Mouse (Mus musculus) lung, embryonic 16.5 days (tissue): Measurements from ENCODE around the gene Fam83b. TPM values are rescaled to one million over a fixed set of nuclear protein-coding genes. Genes with fewer than 3 reads are reported as not detected.
A peak's percentile ranks its signal among the peaks of the same experiment; 100 is the strongest.

Experiments
- ATAC-seq: fragments of 200-750 bp; cut with Nextera tagmentation; 2 replicates; pipeline ENCODE4 v1.8.0; 2017; ENCODE audit warnings: low read depth, mild to moderate bottlenecking, moderate library complexity
- H3K27ac ChIP-seq: fragments of 300-500 bp; sonication (generic); 2 replicates; pipeline ENCODE4 v1.5.1; 2014; ENCODE audit warnings: mild to moderate bottlenecking, control low read depth, low read length
- H3K27me3 ChIP-seq: fragments of 300-500 bp; sonication (generic); 2 replicates; pipeline ENCODE4 v1.6.1; 2014; ENCODE audit warnings: low read depth, low read length, mixed read lengths; ENCODE audit not compliant: control insufficient read depth, insufficient read depth
- H3K36me3 ChIP-seq: fragments of 300-500 bp; sonication (generic); 2 replicates; pipeline ENCODE4 v1.6.1; 2014; ENCODE audit warnings: low read length; ENCODE audit not compliant: control insufficient read depth, insufficient read depth
- H3K4me1 ChIP-seq: fragments of 300-500 bp; sonication (generic); replicated peaks from 2 replicates; pipeline ENCODE4 v1.6.1; 2014; ENCODE audit warnings: low read length, mixed read lengths; ENCODE audit not compliant: control insufficient read depth, insufficient read depth
- H3K4me2 ChIP-seq: fragments of 300-500 bp; sonication (generic); 2 replicates; pipeline ENCODE4 v1.6.1; 2014; ENCODE audit warnings: low read depth, low read length, control low read depth
- H3K4me3 ChIP-seq: fragments of 300-500 bp; sonication (generic); 2 replicates; pipeline ENCODE4 v1.5.1; 2014; ENCODE audit warnings: mild to moderate bottlenecking, low read length, control low read depth
- H3K9ac ChIP-seq: fragments of 300-500 bp; sonication (generic); 2 replicates; pipeline ENCODE4 v1.6.1; 2014; ENCODE audit warnings: low read length, control low read depth
- H3K9me3 ChIP-seq: fragments of 300-500 bp; sonication (generic); 2 replicates; pipeline ENCODE4 v1.6.1; 2016; ENCODE audit warnings: low read length; ENCODE audit not compliant: control insufficient read depth
- WGBS: fragments of 180-500 bp; shearing (Covaris S2); extraction: QIAGEN DNeasy Blood & Tissue Kit; methylation state at CpG from one replicate; pipeline ENCODE4 v1.1.7; 2014; 5-methylcytosine and 5-hydroxymethylcytosine counted together
- polyA plus RNA-seq: library from polyadenylated mRNA; unstranded; fragments of >200 nt; fragmentation: Nextera tagmentation; extraction: Ambion mirVana; gene quantifications from 2 replicates; pipeline ENCODE4 v1.2.1, GENCODE M21; 2015

Gene Fam83b
- polyA plus RNA-seq, 1 experiment from 2014 or later = 4.6 TPM

GRCm38 (mm10) chr9:76539271-76539670 is 27.6 kb downstream of the Fam83b start:
- no peaks in the 10 kb centered on the region for H3K36me3 ChIP-seq
- H3K27ac ChIP-seq = no peak overlapping the region
- H3K4me2 ChIP-seq = no peak overlapping the region
- no peak for ATAC-seq
- 62% methylated on average over 7 of the region's 7 CpGs for WGBS
- no peak overlapping the region for H3K4me3 ChIP-seq
- no peaks in the 10 kb centered on the region for H3K9me3 ChIP-seq
- H3K4me1 ChIP-seq = no peaks in the 10 kb centered on the region
- H3K27me3 ChIP-seq = no peaks in the 10 kb centered on the region
- H3K9ac ChIP-seq = no peak overlapping the region

- Histone ChIP-seq H3K27ac (no peak overlapping the region), H3K36me3 (no peaks in the 10 kb centered on the region), H3K4me1 (no peaks in the 10 kb centered on the region), H3K4me3 (no peak overlapping the region), H3K9me3 (no peaks in the 10 kb centered on the region), H3K4me2 (no peak overlapping the region), H3K9ac (no peak overlapping the region), H3K27me3 (no peaks in the 10 kb centered on the region)
- WGBS = 70% methylated on average over 9 of the region's 9 CpGs
- ATAC-seq = no peak
These were observed 30.9 kb downstream of the Fam83b start for GRCm38 (mm10) chr9:76536032-76536431.

- Histone ChIP-seq H3K27ac (no peak overlapping the region), H3K4me2 (no peak overlapping the region), H3K9ac (no peak overlapping the region), H3K4me3 (no peak overlapping the region), H3K4me1 (peaks cover 3% of the 10 kb centered on the region; the same call in 1 of the 2 replicates), H3K9me3 (no peaks in the 10 kb centered on the region), H3K36me3 (no peaks in the 10 kb centered on the region), H3K27me3 (no peaks in the 10 kb centered on the region)
- WGBS = 92% methylated on average over 3 of the region's 3 CpGs
- ATAC-seq = no peak
These were observed 34.5 kb downstream of the Fam83b start for GRCm38 (mm10) chr9:76532403-76532802.

- WGBS = 84% methylated on average over 4 of the region's 4 CpGs
- Histone ChIP-seq H3K27me3 (no peaks in the 10 kb centered on the region), H3K9me3 (no peaks in the 10 kb centered on the region), H3K36me3 (no peaks in the 10 kb centered on the region), H3K9ac (no peak overlapping the region), H3K4me1 (peaks cover 3% of the 10 kb centered on the region; the same call in 1 of the 2 replicates), H3K4me3 (no peak overlapping the region), H3K4me2 (no peak overlapping the region), H3K27ac (no peak overlapping the region)
- ATAC-seq = no peak
These were observed 35.5 kb downstream of the Fam83b start for GRCm38 (mm10) chr9:76531368-76531767.

GRCm38 (mm10) chr9:76525592-76525991 is 41.3 kb downstream of the Fam83b start:
- no peak for ATAC-seq
- Histone ChIP-seq H3K4me1 (peaks cover 3% of the 10 kb centered on the region), H3K27me3 (no peaks in the 10 kb centered on the region)

GRCm38 (mm10) chr9:76523075-76523474 is 43.8 kb downstream of the Fam83b start:
- Histone ChIP-seq H3K9ac (no peak overlapping the region), H3K4me1 (peaks cover 3% of the 10 kb centered on the region), H3K27me3 (no peaks in the 10 kb centered on the region), H3K36me3 (no peaks in the 10 kb centered on the region), H3K9me3 (no peaks in the 10 kb centered on the region), H3K27ac (peak overlapping the region; percentile 80), H3K4me3 (no peak overlapping the region), H3K4me2 (no peak overlapping the region)
- ATAC-seq = peak; percentile 56; the same call in 1 of the 2 replicates

More at GRCm38 (mm10) chr9:76525592-76525991, 41.3 kb downstream of the Fam83b start:
- no peak overlapping the region for H3K4me2 ChIP-seq
- H3K36me3 ChIP-seq = no peaks in the 10 kb centered on the region
- H3K4me3 ChIP-seq = no peak overlapping the region
- no peaks in the 10 kb centered on the region for H3K9me3 ChIP-seq
- H3K9ac ChIP-seq = no peak overlapping the region
- H3K27ac ChIP-seq = no peak overlapping the region

GRCm38 (mm10) chr9:76521640-76522039 is 45.3 kb downstream of the Fam83b start:
- Histone ChIP-seq H3K36me3 (no peaks in the 10 kb centered on the region), H3K27me3 (no peaks in the 10 kb centered on the region), H3K27ac (0 out of 2 replicates have a peak overlapping the region, but pooled peaks have one; percentile 36), H3K4me3 (no peak overlapping the region), H3K9me3 (no peaks in the 10 kb centered on the region), H3K9ac (no peak overlapping the region), H3K4me1 (no peaks in the 10 kb centered on the region; the same call in 1 of the 2 replicates), H3K4me2 (no peak overlapping the region)
- WGBS = 55% methylated on average over 3 of the region's 3 CpGs
- no peak for ATAC-seq

GRCm38 (mm10) chr9:76518665-76519064 is 48.3 kb downstream of the Fam83b start:
- 75% methylated on average over 1 of the region's 1 CpGs for WGBS
- Histone ChIP-seq H3K4me2 (no peak overlapping the region), H3K36me3 (no peaks in the 10 kb centered on the region), H3K27me3 (no peaks in the 10 kb centered on the region), H3K4me3 (no peak overlapping the region), H3K9me3 (no peaks in the 10 kb centered on the region), H3K27ac (no peak overlapping the region), H3K9ac (no peak overlapping the region), H3K4me1 (no peaks in the 10 kb centered on the region; the same call in 1 of the 2 replicates)
- ATAC-seq = no peak

- Histone ChIP-seq H3K4me1 (no peaks in the 10 kb centered on the region), H3K9me3 (no peaks in the 10 kb centered on the region), H3K36me3 (no peaks in the 10 kb centered on the region), H3K27me3 (no peaks in the 10 kb centered on the region), H3K27ac (no peak overlapping the region), H3K4me3 (no peak overlapping the region), H3K4me2 (no peak overlapping the region), H3K9ac (no peak overlapping the region)
- no peak for ATAC-seq
These were observed 61.3 kb downstream of the Fam83b start for GRCm38 (mm10) chr9:76505650-76506049.

- Histone ChIP-seq H3K4me2 (no peak overlapping the region), H3K4me1 (no peaks in the 10 kb centered on the region), H3K9me3 (no peaks in the 10 kb centered on the region), H3K27me3 (no peaks in the 10 kb centered on the region), H3K9ac (no peak overlapping the region), H3K27ac (no peak overlapping the region), H3K36me3 (no peaks in the 10 kb centered on the region), H3K4me3 (no peak overlapping the region)
- 83% methylated on average over 3 of the region's 3 CpGs for WGBS
- no peak for ATAC-seq
These were observed 77.2 kb downstream of the Fam83b start for GRCm38 (mm10) chr9:76489737-76490136.
